Mouse (Mus musculus): ENCODE results near the gene Smad9.

DNA sequence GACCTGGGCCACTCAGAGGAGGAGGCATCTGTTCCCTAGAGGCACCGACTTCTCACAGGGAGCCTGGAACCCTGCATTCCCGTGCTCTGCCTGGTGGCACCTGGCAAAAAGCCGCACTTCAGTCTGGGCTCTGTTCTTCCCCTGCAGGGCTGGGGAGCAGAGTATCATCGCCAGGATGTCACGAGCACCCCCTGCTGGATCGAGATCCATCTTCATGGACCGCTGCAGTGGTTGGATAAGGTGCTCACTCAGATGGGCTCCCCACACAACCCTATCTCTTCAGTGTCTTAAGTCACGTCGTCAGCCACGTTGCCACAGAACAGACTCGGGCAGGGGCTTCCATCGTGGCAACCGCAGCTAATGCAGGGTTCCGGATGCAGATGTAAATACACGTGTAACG is 41.8 kb downstream of the Smad9 start:
- TF ChIP-seq CTCF (IDR thresholded peaks at IDR 0.05; ENCODE audit: low read depth, low read length), result no peak
- TF ChIP-seq GATA1 (IDR thresholded peaks at IDR 0.05; ENCODE audit: borderline replicate concordance, low read length), result no peak
- TF ChIP-seq TAL1 (conservative IDR thresholded peaks at IDR 0.05; ENCODE audit: low read depth, low read length), result no peak
